Mouse (Mus musculus): ENCODE measurements around the gene Eif2ak4. TPM values are rescaled to one million over a fixed set of nuclear protein-coding genes. Genes with fewer than 3 reads are reported as not detected.

Gene Eif2ak4
- polyA plus RNA-seq, 1 experiment from 2014 or later = 6.2 TPM

DNA sequence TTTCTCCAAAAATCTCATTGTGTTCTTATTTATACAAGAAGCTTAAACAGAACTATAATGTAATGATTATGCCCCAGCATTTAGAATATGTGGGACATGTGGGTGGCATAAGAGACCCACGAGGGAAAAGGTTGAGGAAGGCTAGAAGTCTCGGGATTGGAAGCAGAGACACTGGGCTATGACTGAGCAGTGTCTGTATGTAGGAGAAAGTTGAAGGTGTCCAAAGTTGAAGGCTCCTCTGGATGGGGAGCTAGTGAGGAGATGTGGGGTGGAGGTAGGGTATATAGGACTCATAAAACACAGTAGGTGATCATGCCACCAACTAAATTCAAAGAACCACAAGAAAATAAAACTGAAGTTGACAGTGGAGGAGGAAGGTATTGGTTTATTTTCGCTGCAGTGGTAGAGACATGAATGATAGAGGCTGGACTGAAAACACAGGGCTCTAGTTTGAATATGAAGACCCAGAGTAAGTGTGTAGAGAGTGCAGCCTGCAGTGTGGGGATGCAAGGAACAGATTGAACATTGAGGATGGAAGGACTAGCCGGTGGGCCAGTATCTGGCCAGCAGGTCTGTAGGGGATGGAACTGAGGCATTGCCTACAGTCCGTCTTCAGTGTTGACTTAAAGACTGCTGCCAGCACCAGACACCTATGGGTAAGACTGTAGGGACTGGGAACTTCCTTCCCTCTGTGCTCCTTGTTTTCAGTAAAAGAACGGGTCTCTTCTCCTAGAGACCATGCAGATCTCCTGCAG is 27.4 kb downstream of the Eif2ak4 start:
- DNase-seq (ENCODE audit: low spot score) (no peak), ATAC-seq (no peak)
- H3K9ac ChIP-seq (replicated peaks; ENCODE audit: low read depth) = no peak overlapping the region
- no peak overlapping the region for H3K27ac ChIP-seq (ENCODE audit: low read length)
- WGBS = 87% methylated on average over 6 of the region's 6 CpGs
- H3K9me3 ChIP-seq (ENCODE audit: low read length) = no peaks in the 10 kb centered on the region
- TF ChIP-seq CTCF (IDR thresholded peaks at IDR 0.05) (no peak), EP300 (IDR thresholded peaks at IDR 0.05) (no peak)
- H3K4me1 ChIP-seq (ENCODE audit: insufficient read depth, low read depth, low read length) = no peaks in the 10 kb centered on the region
- H3K27me3 ChIP-seq (replicated peaks; ENCODE audit: insufficient read depth, low read length) = no peaks in the 10 kb centered on the region
- peaks cover 18% of the 10 kb centered on the region for H3K36me3 ChIP-seq (ENCODE audit: insufficient read depth, low read length)
- H3K4me3 ChIP-seq (ENCODE audit: low read depth, low read length) = no peak overlapping the region
- no peak overlapping the region for H3K4me2 ChIP-seq (replicated peaks; ENCODE audit: low read depth, low read length)

- no peak overlapping the region for H3K27ac ChIP-seq (ENCODE audit: low read length)
- no peak overlapping the region for H3K9ac ChIP-seq (replicated peaks; ENCODE audit: low read depth)
- H3K4me2 ChIP-seq (replicated peaks; ENCODE audit: low read depth, low read length) = no peak overlapping the region
- no peaks in the 10 kb centered on the region for H3K4me1 ChIP-seq (ENCODE audit: insufficient read depth, low read depth, low read length)
- peaks cover 12% of the 10 kb centered on the region for H3K36me3 ChIP-seq (ENCODE audit: insufficient read depth, low read length)
- 70% methylated on average over 4 of the region's 4 CpGs for WGBS
- no peaks in the 10 kb centered on the region for H3K9me3 ChIP-seq (ENCODE audit: low read length)
- DNase-seq (ENCODE audit: low spot score) (no peak), ATAC-seq (no peak)
- TF ChIP-seq EP300 (IDR thresholded peaks at IDR 0.05) (no peak), CTCF (IDR thresholded peaks at IDR 0.05) (no peak)
- H3K27me3 ChIP-seq (replicated peaks; ENCODE audit: insufficient read depth, low read length) = no peaks in the 10 kb centered on the region
- no peak overlapping the region for H3K4me3 ChIP-seq (ENCODE audit: low read depth, low read length)
These were observed 29.7 kb downstream of the Eif2ak4 start for GRCm38 (mm10) chr2:118418076-118418475.

GRCm38 (mm10) chr2:118421951-118422350 is 33.5 kb downstream of the Eif2ak4 start:
- peaks cover 5% of the 10 kb centered on the region; the same call in 1 of the 2 replicates for H3K36me3 ChIP-seq (ENCODE audit: insufficient read depth, low read length)
- no peak for TF ChIP-seq CTCF (IDR thresholded peaks at IDR 0.05)
- TF ChIP-seq EP300 (IDR thresholded peaks at IDR 0.05) = no peak
- ATAC-seq (peak; percentile 44; the same call in 1 of the 2 replicates), DNase-seq (ENCODE audit: low spot score) (no peak)
- no peak overlapping the region for H3K4me3 ChIP-seq (ENCODE audit: low read depth, low read length)
- no peak overlapping the region for H3K27ac ChIP-seq (ENCODE audit: low read length)
- H3K4me1 ChIP-seq (ENCODE audit: insufficient read depth, low read depth, low read length) = no peaks in the 10 kb centered on the region
- no peaks in the 10 kb centered on the region for H3K9me3 ChIP-seq (ENCODE audit: low read length)
- 74% methylated on average over 15 of the region's 15 CpGs for WGBS
- no peaks in the 10 kb centered on the region for H3K27me3 ChIP-seq (replicated peaks; ENCODE audit: insufficient read depth, low read length)
- H3K9ac ChIP-seq (replicated peaks; ENCODE audit: low read depth) = no peak overlapping the region
- no peak overlapping the region for H3K4me2 ChIP-seq (replicated peaks; ENCODE audit: low read depth, low read length)

GRCm38 (mm10) chr2:118422385-118422784 is 34.0 kb downstream of the Eif2ak4 start:
- H3K9me3 ChIP-seq (ENCODE audit: low read length) = no peaks in the 10 kb centered on the region
- H3K36me3 ChIP-seq (ENCODE audit: insufficient read depth, low read length) = peaks cover 7% of the 10 kb centered on the region; the same call in 1 of the 2 replicates
- no peak overlapping the region for H3K9ac ChIP-seq (replicated peaks; ENCODE audit: low read depth)
- no peak overlapping the region for H3K27ac ChIP-seq (ENCODE audit: low read length)
- TF ChIP-seq CTCF (IDR thresholded peaks at IDR 0.05) = no peak
- TF ChIP-seq EP300 (IDR thresholded peaks at IDR 0.05) = no peak
- no peak overlapping the region for H3K4me3 ChIP-seq (ENCODE audit: low read depth, low read length)
- no peak overlapping the region for H3K4me2 ChIP-seq (replicated peaks; ENCODE audit: low read depth, low read length)
- 46% methylated on average over 8 of the region's 8 CpGs for WGBS
- peak; percentile 57 for DNase-seq (ENCODE audit: low spot score)
- H3K27me3 ChIP-seq (replicated peaks; ENCODE audit: insufficient read depth, low read length) = no peaks in the 10 kb centered on the region
- peak; percentile 79 for ATAC-seq
- H3K4me1 ChIP-seq (ENCODE audit: insufficient read depth, low read depth, low read length) = no peaks in the 10 kb centered on the region

DNA sequence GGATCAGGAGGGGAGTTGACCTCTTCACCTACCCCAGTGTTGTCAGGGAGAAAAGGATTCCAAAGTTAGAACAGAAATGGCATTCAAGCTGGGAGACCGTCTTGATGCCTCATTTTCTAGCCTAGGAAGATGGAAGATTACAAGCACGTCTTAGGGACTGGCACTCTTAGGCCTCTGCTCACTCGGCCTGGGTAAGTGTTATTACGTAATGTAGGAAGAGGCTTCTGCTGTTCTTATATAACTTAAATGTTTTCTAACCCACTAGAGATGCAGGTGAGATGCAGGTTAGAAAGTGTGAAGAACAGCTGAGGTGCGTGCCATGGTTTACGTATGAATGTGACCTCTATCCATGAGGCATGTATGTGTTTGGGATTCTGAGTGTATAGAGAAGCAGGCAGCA is 39.9 kb downstream of the Eif2ak4 start:
- H3K9me3 ChIP-seq (ENCODE audit: low read length) = no peaks in the 10 kb centered on the region
- peaks cover 30% of the 10 kb centered on the region for H3K36me3 ChIP-seq (ENCODE audit: insufficient read depth, low read length)
- H3K4me1 ChIP-seq (ENCODE audit: insufficient read depth, low read depth, low read length) = no peaks in the 10 kb centered on the region
- TF ChIP-seq EP300 (IDR thresholded peaks at IDR 0.05) (no peak), CTCF (IDR thresholded peaks at IDR 0.05) (no peak)
- H3K4me3 ChIP-seq (ENCODE audit: low read depth, low read length) = no peak overlapping the region
- DNase-seq (ENCODE audit: low spot score) (peak; percentile 60), ATAC-seq (peak; percentile 46; the same call in 1 of the 2 replicates)
- no peak overlapping the region for H3K9ac ChIP-seq (replicated peaks; ENCODE audit: low read depth)
- H3K4me2 ChIP-seq (replicated peaks; ENCODE audit: low read depth, low read length) = no peak overlapping the region
- 63% methylated on average over 6 of the region's 6 CpGs for WGBS
- H3K27ac ChIP-seq (ENCODE audit: low read length) = no peak overlapping the region
- H3K27me3 ChIP-seq (replicated peaks; ENCODE audit: insufficient read depth, low read length) = no peaks in the 10 kb centered on the region

DNA sequence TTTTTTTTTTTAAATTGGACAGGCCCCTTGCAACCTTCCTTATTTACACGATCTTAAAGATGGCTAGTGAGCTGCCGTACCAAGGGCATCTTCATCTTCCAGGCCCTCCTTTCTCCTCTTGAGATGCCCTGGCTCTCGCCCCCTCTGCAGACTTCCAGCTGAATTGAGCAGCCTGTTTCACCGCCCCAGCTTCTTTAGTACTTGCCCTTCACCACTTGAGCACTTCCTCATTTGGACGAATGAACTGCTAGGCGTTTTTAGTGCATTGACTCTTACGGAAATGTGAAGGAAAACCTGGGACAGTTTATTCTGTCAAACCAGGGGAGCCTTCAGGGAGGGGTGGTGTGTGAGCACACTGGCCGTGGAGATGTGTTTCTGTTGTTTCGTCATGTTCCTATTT is 40.9 kb downstream of the Eif2ak4 start:
- Histone ChIP-seq H3K4me1 (ENCODE audit: insufficient read depth, low read depth, low read length) (no peaks in the 10 kb centered on the region), H3K9ac (replicated peaks; ENCODE audit: low read depth) (no peak overlapping the region), H3K27me3 (replicated peaks; ENCODE audit: insufficient read depth, low read length) (no peaks in the 10 kb centered on the region), H3K27ac (ENCODE audit: low read length) (no peak overlapping the region), H3K4me3 (ENCODE audit: low read depth, low read length) (no peak overlapping the region), H3K36me3 (ENCODE audit: insufficient read depth, low read length) (peaks cover 36% of the 10 kb centered on the region), H3K9me3 (ENCODE audit: low read length) (no peaks in the 10 kb centered on the region), H3K4me2 (replicated peaks; ENCODE audit: low read depth, low read length) (no peak overlapping the region)
- 55% methylated on average over 9 of the region's 9 CpGs for WGBS
- TF ChIP-seq EP300 (IDR thresholded peaks at IDR 0.05) = no peak
- no peak for TF ChIP-seq CTCF (IDR thresholded peaks at IDR 0.05)
- DNase-seq (ENCODE audit: low spot score) (peak; percentile 22), ATAC-seq (no peak)
